Comparison of ENCODE assay signal across 8 mouse cellular contexts in genomic region chr16:35872410-35873006, GRCm38 (mm10). TPM values are rescaled to one million over a fixed set of nuclear protein-coding genes. Genes with fewer than 3 reads are reported as not detected.
DNase-seq lines count a peak whose midpoint lies in the region; ATAC-seq and TF ChIP-seq lines count a peak whose summit lies in the region.
"Had no signal": no experiment of that assay in that cellular context is flagged by ENCODE, and none has a peak within 500 bp of the region (broad histone marks: within the 10 kb centered on the region; RNA-seq: fewer than 3 reads in every experiment).

No protein-coding gene starts in this region.

- H3K4me2 ChIP-seq in kidney, postnatal 0 days (ENCODE audit: low read length), result 0 out of 2 replicates have a peak overlapping the region, but pooled peaks have one; percentile 91
- H3K4me2 ChIP-seq in embryonic facial prominence, embryonic 13.5 days, result peak overlapping the region; percentile 91
- peak overlapping the region; percentile 80 for H3K4me2 ChIP-seq in liver, postnatal 0 days (ENCODE audit: low read depth, low read length)

- no peak for DNase-seq in kidney, postnatal 0 days (ENCODE audit: low spot score)
- DNase-seq in kidney, postnatal 14 days, result no peak
- no peak for DNase-seq in G1E (ENCODE audit: low spot score)
- no peak for DNase-seq in liver, postnatal 0 days
- no peak for DNase-seq in natural killer cell, adult 2 months (ENCODE audit: low spot score in 2 of 2)
- DNase-seq in cerebellum, adult 8-10 months, result no peak
- DNase-seq: cerebellum, postnatal 25 days had no signal

- H3K36me3 ChIP-seq in kidney, postnatal 0 days (ENCODE audit: insufficient read depth, low read length), result no peaks in the 10 kb centered on the region
- no peaks in the 10 kb centered on the region for H3K36me3 ChIP-seq in G1E (replicated peaks)
- H3K36me3 ChIP-seq in embryonic facial prominence, embryonic 13.5 days, result no peaks in the 10 kb centered on the region
- no peaks in the 10 kb centered on the region for H3K36me3 ChIP-seq in liver, postnatal 0 days (replicated peaks; ENCODE audit: insufficient read depth, low read length)

- no peak for TF ChIP-seq CTCF in kidney, postnatal 0 days (IDR thresholded peaks at IDR 0.05; ENCODE audit: low read depth)
- no peak for TF ChIP-seq CTCF in G1E (IDR thresholded peaks at IDR 0.05; ENCODE audit: low read depth, low read length)
- TF ChIP-seq CTCF in liver, postnatal 0 days (IDR thresholded peaks at IDR 0.05; ENCODE audit: low read depth), result no peak

- no peaks in the 10 kb centered on the region for H3K9me3 ChIP-seq in kidney, postnatal 0 days (replicated peaks; ENCODE audit: low read length)
- H3K9me3 ChIP-seq in G1E (replicated peaks), result no peaks in the 10 kb centered on the region
- H3K9me3 ChIP-seq in embryonic facial prominence, embryonic 13.5 days, result no peaks in the 10 kb centered on the region
- H3K9me3 ChIP-seq in liver, postnatal 0 days (ENCODE audit: low read length), result no peaks in the 10 kb centered on the region

- WGBS in kidney, postnatal 0 days, result 35% methylated on average over 14 of the region's 14 CpGs
- WGBS in embryonic facial prominence, embryonic 13.5 days, result 29% methylated on average over 14 of the region's 14 CpGs
- WGBS in liver, postnatal 0 days (ENCODE audit: insufficient replicate concordance), result 28% methylated on average over 14 of the region's 14 CpGs

- TF ChIP-seq EP300 in liver, postnatal 0 days (IDR thresholded peaks at IDR 0.05; ENCODE audit: low read depth), result no peak

- no peak for ATAC-seq in kidney, postnatal 0 days (replicated peaks; ENCODE audit: low FRiP score, low read depth)
- ATAC-seq in G1E (ENCODE audit: extremely low read depth, insufficient number of reproducible peaks, low FRiP score, poor library complexity, severe bottlenecking), result no peak
- ATAC-seq in embryonic facial prominence, embryonic 13.5 days (ENCODE audit: insufficient number of reproducible peaks, insufficient read depth, low FRiP score, low TSS enrichment, low read depth), result no peak
- no peak for ATAC-seq in liver, postnatal 0 days

- peaks cover 5% of the 10 kb centered on the region; the same call in 1 of the 2 replicates for H3K4me1 ChIP-seq in kidney, postnatal 0 days (replicated peaks; ENCODE audit: insufficient read depth, low read length)
- peaks cover 48% of the 10 kb centered on the region for H3K4me1 ChIP-seq in G1E (ENCODE audit: insufficient read depth, low read depth, low read length)
- peaks cover 10% of the 10 kb centered on the region for H3K4me1 ChIP-seq in embryonic facial prominence, embryonic 13.5 days
- peaks cover 30% of the 10 kb centered on the region for H3K4me1 ChIP-seq in liver, postnatal 0 days (ENCODE audit: insufficient read depth)

- peak overlapping the region; percentile 85 for H3K4me3 ChIP-seq in kidney, postnatal 0 days (replicated peaks; ENCODE audit: low read depth, low read length)
- H3K4me3 ChIP-seq in G1E (ENCODE audit: low read depth, low read length), result peak overlapping the region; percentile 84; the same call in 1 of the 2 replicates
- no peak overlapping the region for H3K4me3 ChIP-seq in embryonic facial prominence, embryonic 13.5 days
- H3K4me3 ChIP-seq in liver, postnatal 0 days (ENCODE audit: low read depth, low read length), result peak overlapping the region; percentile 99

- no peaks in the 10 kb centered on the region for H3K27me3 ChIP-seq in kidney, postnatal 0 days (ENCODE audit: insufficient read depth, low read length)
- no peaks in the 10 kb centered on the region; the same call in 1 of the 2 replicates for H3K27me3 ChIP-seq in G1E (ENCODE audit: insufficient read depth, low read length)
- H3K27me3 ChIP-seq in embryonic facial prominence, embryonic 13.5 days, result peaks cover 35% of the 10 kb centered on the region
- H3K27me3 ChIP-seq in liver, postnatal 0 days (ENCODE audit: insufficient read depth, low read length), result peaks cover 8% of the 10 kb centered on the region; the same call in 1 of the 2 replicates

- no peak overlapping the region for H3K9ac ChIP-seq in kidney, postnatal 0 days (ENCODE audit: low read depth, low read length)
- no peak overlapping the region for H3K9ac ChIP-seq in embryonic facial prominence, embryonic 13.5 days
- peak overlapping the region; percentile 98; the same call in 1 of the 2 replicates for H3K9ac ChIP-seq in liver, postnatal 0 days (replicated peaks)

- H3K27ac ChIP-seq in kidney, postnatal 0 days, result no peak overlapping the region
- no peak overlapping the region for H3K27ac ChIP-seq in embryonic facial prominence, embryonic 13.5 days
- H3K27ac ChIP-seq in liver, postnatal 0 days (ENCODE audit: low read depth), result 0 out of 2 replicates have a peak overlapping the region, but pooled peaks have one; percentile 90

RNA-seq across cellular contexts. Expression of gene Parp14, which starts 1.2 kb away (rescaled TPM):
- polyA plus RNA-seq in kidney, postnatal 0 days (2015; fragmentation: Nextera tagmentation; extraction: Ambion mirVana), result 2.3 and 2.5 TPM in 2 replicates
- total RNA-seq in G1E (2014; fragmentation: Nextera tagmentation) (3.4 and 5.5 TPM in 2 replicates), G1E (2017) (4.6 and 6.1 TPM in 2 replicates)
- 1.5 and 2.1 TPM in 2 replicates for polyA plus RNA-seq in G1E (2012)
- polyA plus RNA-seq in embryonic facial prominence, embryonic 13.5 days (2015; fragmentation: Nextera tagmentation; extraction: Ambion mirVana), result 0.55 and 0.96 TPM in 2 replicates
- polyA plus RNA-seq in liver, postnatal 0 days (2015; fragmentation: Nextera tagmentation; extraction: Ambion mirVana), result 2.1 and 2.3 TPM in 2 replicates
